Mouse (Mus musculus): Measurements from ENCODE around the gene Atp4b.
A peak's percentile ranks its signal among the peaks of the same experiment; 100 is the strongest.

The Atp4b gene

GRCm38 (mm10) chr8:13396725-13397124, at the start of gene Atp4b:
Gene Atp4b (minus strand): TSS chr8:13396825.
- no peak for DNase-seq

- no peak for DNase-seq
Measured at GRCm38 (mm10) chr8:13442152-13442551, 45.5 kb upstream of the Atp4b start.

- DNase-seq: no peak
Measured at GRCm38 (mm10) chr8:13437531-13437930, 40.9 kb upstream of the Atp4b start.

GRCm38 (mm10) chr8:13436052-13436451, 39.4 kb upstream of the Atp4b start:
- no peak for DNase-seq

- DNase-seq: no peak
Measured at GRCm38 (mm10) chr8:13434889-13435288, 38.3 kb upstream of the Atp4b start, which contains the start of gene Tmem255b. Gene Tmem255b (plus strand): TSS chr8:13435189.

- no peak for DNase-seq
Measured at GRCm38 (mm10) chr8:13433130-13433529, 36.5 kb upstream of the Atp4b start.

GRCm38 (mm10) chr8:13430866-13431265, 34.2 kb upstream of the Atp4b start:
- DNase-seq: no peak

- DNase-seq: no peak
Measured at GRCm38 (mm10) chr8:13430412-13430811, 33.8 kb upstream of the Atp4b start.

- no peak for DNase-seq
Measured at GRCm38 (mm10) chr8:13428156-13428555, 31.5 kb upstream of the Atp4b start.

- no peak for DNase-seq
Measured at GRCm38 (mm10) chr8:13427351-13427750, 30.7 kb upstream of the Atp4b start.

GRCm38 (mm10) chr8:13420970-13421369, 24.3 kb upstream of the Atp4b start:
- no peak for DNase-seq

- DNase-seq: no peak
Measured at GRCm38 (mm10) chr8:13419111-13419639, 22.6 kb upstream of the Atp4b start.

- DNase-seq: no peak
Measured at GRCm38 (mm10) chr8:13415879-13416278, 19.3 kb upstream of the Atp4b start.

GRCm38 (mm10) chr8:13413823-13414390, 17.3 kb upstream of the Atp4b start:
- no peak for DNase-seq

- DNase-seq: peak; percentile 74
Measured at GRCm38 (mm10) chr8:13412891-13413558, 16.4 kb upstream of the Atp4b start.

- peak; percentile 74 for DNase-seq
Measured at GRCm38 (mm10) chr8:13411597-13411996, 15.0 kb upstream of the Atp4b start.

- no peak for DNase-seq
Measured at GRCm38 (mm10) chr8:13406011-13406410, 9.4 kb upstream of the Atp4b start.

GRCm38 (mm10) chr8:13404666-13405131, 8.1 kb upstream of the Atp4b start, which contains the start of gene Grk1:
Gene Grk1 (plus strand): TSS chr8:13405081.
- DNase-seq: no peak

GRCm38 (mm10) chr8:13403517-13403916, 6.9 kb upstream of the Atp4b start:
- no peak for DNase-seq

GRCm38 (mm10) chr8:13393869-13394268, 2.8 kb downstream of the Atp4b start:
- DNase-seq: no peak

GRCm38 (mm10) chr8:13388744-13389143, 7.9 kb downstream of the Atp4b start:
- DNase-seq: no peak

GRCm38 (mm10) chr8:13387728-13388127, 8.9 kb downstream of the Atp4b start:
- no peak for DNase-seq

GRCm38 (mm10) chr8:13386366-13386765, 10.3 kb downstream of the Atp4b start:
- no peak for DNase-seq

GRCm38 (mm10) chr8:13382999-13383398, 13.6 kb downstream of the Atp4b start:
- no peak for DNase-seq
